Mouse (Mus musculus) lung, embryonic 15.5 days (tissue): ENCODE measurements around the gene 4933405L10Rik. TPM values are rescaled to one million over a fixed set of nuclear protein-coding genes. Genes with fewer than 3 reads are reported as not detected.

ENCODE experiments used
- ATAC-seq: fragments of 200-750 bp; cut with Nextera tagmentation; 2 replicates; pipeline ENCODE4 v1.8.0; 2017; ENCODE audit warnings: moderate number of reproducible peaks, borderline replicate concordance; ENCODE audit not compliant: low FRiP score, low TSS enrichment; ENCODE audit errors: extremely low read depth
- H3K27ac ChIP-seq: fragments of 300-500 bp; sonication (generic); 2 replicates; pipeline ENCODE4 v1.5.1; 2015; ENCODE audit warnings: moderate library complexity, mild to moderate bottlenecking, inconsistent platforms
- H3K27me3 ChIP-seq: fragments of 300-500 bp; sonication (generic); 2 replicates; pipeline ENCODE4 v1.6.1; 2015; ENCODE audit warnings: inconsistent platforms
- H3K36me3 ChIP-seq: fragments of 300-500 bp; sonication (generic); 2 replicates; pipeline ENCODE4 v1.6.1; 2015; ENCODE audit warnings: inconsistent platforms
- H3K4me1 ChIP-seq: fragments of 300-500 bp; sonication (generic); 2 replicates; pipeline ENCODE4 v1.6.1; 2015; ENCODE audit warnings: inconsistent platforms
- H3K4me2 ChIP-seq: fragments of 300-500 bp; sonication (generic); 2 replicates; pipeline ENCODE4 v1.6.1; 2015; ENCODE audit warnings: inconsistent platforms, mild to moderate bottlenecking, moderate library complexity
- H3K4me3 ChIP-seq: fragments of 300-500 bp; sonication (generic); 2 replicates; pipeline ENCODE4 v1.5.1; 2015; ENCODE audit warnings: mild to moderate bottlenecking, inconsistent platforms
- H3K9ac ChIP-seq: fragments of 300-500 bp; sonication (generic); 2 replicates; pipeline ENCODE4 v1.6.1; 2015; ENCODE audit warnings: inconsistent platforms
- H3K9me3 ChIP-seq: fragments of 300-500 bp; sonication (generic); 2 replicates; pipeline ENCODE4 v1.6.1; 2016; ENCODE audit warnings: inconsistent platforms
- WGBS: fragments of 180-500 bp; shearing (Covaris S2); methylation state at CpG from one replicate; pipeline ENCODE4 v1.1.7; 2015; 5-methylcytosine and 5-hydroxymethylcytosine counted together
- polyA plus RNA-seq: library from polyadenylated mRNA; unstranded; fragments of >200 nt; fragmentation: Nextera tagmentation; extraction: Ambion mirVana; gene quantifications from 2 replicates; pipeline ENCODE4 v1.2.1, GENCODE M21; 2015

The 4933405L10Rik gene
- polyA plus RNA-seq, 1 experiment from 2014 or later: 0.17 TPM

GRCm38 (mm10) chr8:105702731-105703415 lies 4.6 kb upstream of the 4933405L10Rik start:
- WGBS: 88% methylated on average over 24 of the region's 24 CpGs
- no peak for ATAC-seq
- Histone ChIP-seq H3K27me3 (no peaks in the 10 kb centered on the region), H3K4me3 (no peak overlapping the region), H3K9me3 (no peaks in the 10 kb centered on the region), H3K9ac (no peak overlapping the region), H3K4me2 (no peak overlapping the region), H3K4me1 (peaks cover 32% of the 10 kb centered on the region), H3K27ac (no peak overlapping the region), H3K36me3 (peaks cover 15% of the 10 kb centered on the region)

- no peak for ATAC-seq
- Histone ChIP-seq H3K36me3 (peaks cover 7% of the 10 kb centered on the region; the same call in 1 of the 2 replicates), H3K4me2 (no peak overlapping the region), H3K27ac (no peak overlapping the region), H3K9me3 (no peaks in the 10 kb centered on the region), H3K27me3 (no peaks in the 10 kb centered on the region), H3K4me1 (peaks cover 32% of the 10 kb centered on the region), H3K4me3 (no peak overlapping the region), H3K9ac (no peak overlapping the region)
- 92% methylated on average over 34 of the region's 34 CpGs for WGBS
These were observed 3.2 kb upstream of the 4933405L10Rik start for GRCm38 (mm10) chr8:105704146-105704812.

DNA sequence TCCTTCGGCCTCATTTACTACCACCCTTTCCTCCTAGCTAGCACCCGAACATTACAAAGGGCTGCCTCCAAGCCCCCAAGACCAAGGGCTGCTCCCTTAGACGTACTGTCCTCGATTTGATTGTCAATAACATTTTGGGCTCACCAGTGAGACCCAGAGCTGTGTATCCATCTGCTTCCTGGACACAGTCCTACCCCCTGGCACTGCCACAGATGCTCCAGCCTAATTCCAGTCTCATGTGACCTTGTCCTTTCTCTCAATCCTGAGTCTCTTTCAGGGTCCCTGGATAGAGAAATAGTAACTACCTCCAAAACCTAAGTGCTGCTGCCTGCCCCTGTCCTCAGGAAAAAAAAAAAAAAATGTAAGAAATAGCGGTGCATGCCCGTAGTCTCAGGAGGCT lies 2.5 kb upstream of the 4933405L10Rik start:
- H3K27me3 ChIP-seq: no peaks in the 10 kb centered on the region
- H3K4me3 ChIP-seq: no peak overlapping the region
- 89% methylated on average over 6 of the region's 6 CpGs for WGBS
- no peak overlapping the region for H3K4me2 ChIP-seq
- H3K36me3 ChIP-seq: peaks cover 7% of the 10 kb centered on the region; the same call in 1 of the 2 replicates
- H3K9me3 ChIP-seq: no peaks in the 10 kb centered on the region
- H3K4me1 ChIP-seq: peaks cover 26% of the 10 kb centered on the region
- no peak overlapping the region for H3K27ac ChIP-seq
- ATAC-seq: no peak
- H3K9ac ChIP-seq: no peak overlapping the region

DNA sequence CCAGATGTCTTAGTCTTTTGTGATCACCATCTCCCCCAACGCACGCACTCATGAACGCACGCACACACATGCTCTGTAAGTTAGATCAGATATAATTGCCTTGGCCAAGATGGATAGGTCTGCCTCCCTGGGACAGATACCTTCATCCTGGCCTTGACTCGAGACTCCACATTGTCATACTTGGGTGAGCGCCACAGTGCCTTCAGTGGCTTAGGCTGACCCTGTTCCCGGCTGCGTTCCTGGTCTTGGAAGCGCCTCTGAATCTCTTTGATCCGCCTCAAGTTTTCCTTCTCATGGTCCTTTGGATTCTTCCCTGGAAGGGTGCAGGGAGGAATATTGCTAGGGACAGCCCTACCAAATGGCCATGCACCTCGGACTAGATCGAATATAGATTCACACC lies 1.0 kb upstream of the 4933405L10Rik start:
- Histone ChIP-seq H3K9ac (no peak overlapping the region; the same call in 1 of the 2 replicates), H3K4me2 (peak overlapping the region; percentile 99), H3K36me3 (peaks cover 7% of the 10 kb centered on the region; the same call in 1 of the 2 replicates), H3K9me3 (no peaks in the 10 kb centered on the region), H3K27ac (no peak overlapping the region), H3K4me3 (peak overlapping the region; percentile 93), H3K4me1 (peaks cover 23% of the 10 kb centered on the region), H3K27me3 (no peaks in the 10 kb centered on the region)
- ATAC-seq: no peak
- WGBS: 72% methylated on average over 12 of the region's 12 CpGs

DNA sequence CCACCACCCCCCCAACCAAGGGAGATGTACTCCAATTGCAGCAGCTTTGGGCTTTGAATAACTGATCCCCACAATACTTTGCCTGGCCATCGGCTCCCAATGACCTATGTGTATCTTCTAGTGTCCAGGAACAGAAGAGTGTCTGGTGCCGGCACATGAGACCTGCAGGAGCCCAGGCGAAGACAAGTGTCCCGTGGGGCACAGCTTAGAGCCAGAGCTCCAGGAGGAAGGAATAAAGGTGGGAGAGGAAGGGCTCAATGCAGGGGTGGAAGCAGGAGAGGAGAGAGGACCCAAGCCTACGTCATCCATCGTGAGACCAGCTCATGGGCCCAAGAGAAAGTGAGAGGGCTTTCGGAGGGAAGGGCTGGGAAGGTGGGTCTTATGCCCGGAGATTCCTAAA lies 1.2 kb downstream of the 4933405L10Rik start:
- ATAC-seq: no peak
- Histone ChIP-seq H3K27me3 (no peaks in the 10 kb centered on the region), H3K4me3 (no peak overlapping the region), H3K27ac (no peak overlapping the region), H3K9me3 (no peaks in the 10 kb centered on the region), H3K4me2 (no peak overlapping the region), H3K9ac (no peak overlapping the region), H3K4me1 (peaks cover 15% of the 10 kb centered on the region), H3K36me3 (peaks cover 3% of the 10 kb centered on the region; the same call in 1 of the 2 replicates)
- WGBS: 93% methylated on average over 8 of the region's 8 CpGs

DNA sequence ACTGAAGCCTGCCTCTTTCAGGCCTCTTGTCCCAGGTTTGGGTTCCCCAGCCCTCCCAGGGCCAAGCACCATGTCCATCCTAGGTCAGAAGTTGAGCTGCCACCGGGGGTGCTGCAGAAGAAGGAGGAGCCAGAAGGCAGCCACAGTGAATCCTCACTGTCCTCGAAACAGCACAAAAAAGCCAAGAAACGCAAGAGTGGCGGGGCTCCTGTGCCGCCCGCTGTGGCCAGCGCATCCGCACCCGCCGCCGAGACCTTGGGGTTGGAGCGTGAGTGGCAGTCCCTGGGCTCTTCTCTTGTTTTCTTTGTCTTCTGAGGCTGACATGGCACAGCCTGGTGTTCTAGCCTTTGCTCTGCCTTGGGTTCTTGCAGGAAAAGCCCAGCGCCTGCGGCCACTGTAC lies 1.9 kb downstream of the 4933405L10Rik start:
- H3K4me2 ChIP-seq: no peak overlapping the region
- 65% methylated on average over 7 of the region's 14 CpGs for WGBS

DNA sequence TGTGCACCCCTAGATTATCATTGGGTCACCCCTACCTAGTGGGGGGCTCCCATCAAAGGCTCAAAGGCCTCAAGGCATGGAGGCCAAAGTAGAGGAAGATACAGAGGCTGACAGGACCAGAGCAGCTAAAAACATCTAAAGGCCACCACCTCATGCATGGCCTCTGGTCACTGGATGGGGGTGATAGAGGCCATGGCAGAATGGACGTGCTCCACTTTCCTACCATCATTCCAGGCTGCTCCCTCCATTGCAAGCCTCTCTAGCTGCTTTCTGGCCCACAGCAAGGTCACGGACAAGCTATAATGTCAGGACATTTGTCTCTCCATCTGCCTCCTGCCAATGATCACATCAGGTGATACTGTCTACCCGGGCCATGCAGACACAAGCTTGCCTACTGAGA lies 4.8 kb downstream of the 4933405L10Rik start:
- no peaks in the 10 kb centered on the region for H3K9me3 ChIP-seq
- H3K36me3 ChIP-seq: 0 out of 2 replicates have a peak, but pooled peaks cover 7% of the 10 kb centered on the region
- no peak for ATAC-seq
- H3K27ac ChIP-seq: no peak overlapping the region
- 82% methylated on average over 3 of the region's 3 CpGs for WGBS
- H3K4me1 ChIP-seq: peaks cover 3% of the 10 kb centered on the region; the same call in 1 of the 2 replicates
- no peak overlapping the region for H3K4me3 ChIP-seq
- H3K27me3 ChIP-seq: no peaks in the 10 kb centered on the region
- H3K9ac ChIP-seq: no peak overlapping the region
- no peak overlapping the region for H3K4me2 ChIP-seq

More for the DNA sequence above, 1.9 kb downstream of the 4933405L10Rik start:
- Histone ChIP-seq H3K9ac (no peak overlapping the region), H3K4me1 (peaks cover 15% of the 10 kb centered on the region), H3K9me3 (no peaks in the 10 kb centered on the region), H3K4me3 (no peak overlapping the region), H3K36me3 (no peaks in the 10 kb centered on the region), H3K27ac (no peak overlapping the region), H3K27me3 (no peaks in the 10 kb centered on the region)
- ATAC-seq: no peak

- Histone ChIP-seq H3K4me3 (no peak overlapping the region), H3K36me3 (0 out of 2 replicates have a peak, but pooled peaks cover 9% of the 10 kb centered on the region), H3K27ac (no peak overlapping the region), H3K9ac (no peak overlapping the region), H3K4me2 (no peak overlapping the region), H3K9me3 (no peaks in the 10 kb centered on the region), H3K27me3 (no peaks in the 10 kb centered on the region), H3K4me1 (no peaks in the 10 kb centered on the region)
- 0 out of 2 replicates have a peak, but pooled peaks have one; percentile 36 for ATAC-seq
- WGBS: 8% methylated on average over 3 of the region's 3 CpGs
These were observed 6.7 kb downstream of the 4933405L10Rik start for GRCm38 (mm10) chr8:105714139-105714538.

- Histone ChIP-seq H3K27ac (peak overlapping the region; percentile 71), H3K9ac (no peak overlapping the region), H3K4me1 (no peaks in the 10 kb centered on the region), H3K9me3 (no peaks in the 10 kb centered on the region), H3K4me3 (no peak overlapping the region), H3K27me3 (no peaks in the 10 kb centered on the region), H3K36me3 (0 out of 2 replicates have a peak, but pooled peaks cover 9% of the 10 kb centered on the region), H3K4me2 (no peak overlapping the region)
- peak; percentile 37; the same call in 1 of the 2 replicates for ATAC-seq
- WGBS: 58% methylated on average over 6 of the region's 6 CpGs
These were observed 7.6 kb downstream of the 4933405L10Rik start for GRCm38 (mm10) chr8:105715042-105715441.

GRCm38 (mm10) chr8:105716302-105716945 lies 9.0 kb downstream of the 4933405L10Rik start:
- Histone ChIP-seq H3K9ac (no peak overlapping the region), H3K27ac (no peak overlapping the region), H3K4me2 (no peak overlapping the region), H3K27me3 (no peaks in the 10 kb centered on the region), H3K36me3 (0 out of 2 replicates have a peak, but pooled peaks cover 9% of the 10 kb centered on the region), H3K4me3 (no peak overlapping the region), H3K4me1 (no peaks in the 10 kb centered on the region), H3K9me3 (no peaks in the 10 kb centered on the region)
- ATAC-seq: no peak
- 91% methylated on average over 15 of the region's 15 CpGs for WGBS

DNA sequence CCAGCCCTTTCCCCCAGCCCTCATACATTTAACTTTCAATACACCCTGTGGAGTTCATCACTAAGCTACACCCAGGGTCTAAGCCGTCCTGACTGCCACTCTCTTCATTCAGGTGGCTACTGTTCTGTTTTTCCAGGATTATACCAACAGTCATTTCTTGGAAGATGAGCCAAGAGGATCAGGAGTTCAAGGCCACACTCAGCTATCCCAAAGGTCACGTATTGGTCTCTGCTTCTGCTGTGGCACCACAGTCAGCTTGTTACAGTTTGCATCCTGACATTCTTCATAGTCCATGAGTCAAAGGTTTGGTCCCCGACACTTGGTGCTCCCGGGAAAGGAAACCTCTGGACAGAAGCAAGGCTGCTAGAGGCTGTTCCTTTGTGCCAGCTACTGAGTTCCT lies 12.2 kb downstream of the 4933405L10Rik start:
- 76% methylated on average over 4 of the region's 4 CpGs for WGBS
- no peak for ATAC-seq

More for the DNA sequence above, 12.2 kb downstream of the 4933405L10Rik start:
- Histone ChIP-seq H3K4me3 (no peak overlapping the region), H3K27me3 (no peaks in the 10 kb centered on the region), H3K36me3 (0 out of 2 replicates have a peak, but pooled peaks cover 9% of the 10 kb centered on the region), H3K27ac (peak overlapping the region; percentile 46; the same call in 1 of the 2 replicates), H3K9me3 (no peaks in the 10 kb centered on the region), H3K4me1 (no peaks in the 10 kb centered on the region), H3K9ac (no peak overlapping the region), H3K4me2 (no peak overlapping the region)
